Mouse (Mus musculus): ENCODE measurements at regions not wholly inside any gene's neighbourhood (a gene's known extent, or its start where the extent isn't known, plus 50 kb on each side); places are given as distances from the start of the nearest gene placed in this dataset.
"Not testable (repeated sequence)": the region's sequence is repeated elsewhere in the genome, so short reads cannot be mapped to it uniquely, and the experiment has no call there.

GRCm38 (mm10) chr11:121894801-121895200 lies 64.8 kb downstream of the Ptchd3 start:
- DNase-seq, result no peak

GRCm38 (mm10) chr11:121904393-121904792 lies 74.3 kb downstream of the Ptchd3 start:
- not testable (repeated sequence) for DNase-seq

GRCm38 (mm10) chr11:121924631-121925030 lies 94.6 kb downstream of the Ptchd3 start:
- not testable (repeated sequence) for DNase-seq

- not testable (repeated sequence) for DNase-seq
These were observed 95.0 kb downstream of the Ptchd3 start for GRCm38 (mm10) chr11:121925043-121925442.

GRCm38 (mm10) chr11:121951726-121952125 lies 121.7 kb downstream of the Ptchd3 start:
- DNase-seq, result not testable (repeated sequence)

- DNase-seq, result not testable (repeated sequence)
These were observed 126.6 kb downstream of the Ptchd3 start for GRCm38 (mm10) chr11:121956367-121957235.

GRCm38 (mm10) chr11:121958735-121959134 lies 128.7 kb downstream of the Ptchd3 start:
- DNase-seq, result not testable (repeated sequence)

- DNase-seq, result not testable (repeated sequence)
These were observed 134.1 kb downstream of the Ptchd3 start for GRCm38 (mm10) chr11:121964111-121964510.

GRCm38 (mm10) chr11:121965911-121966310 lies 135.9 kb downstream of the Ptchd3 start:
- DNase-seq, result peak in 1 of 2 experiments; percentile 7

Measured in B cell, adult 2 months (primary cell).